Mouse (Mus musculus) limb, embryonic 11.5 days (tissue): Measurements from ENCODE around the gene Sec24c. TPM values are rescaled to one million over a fixed set of nuclear protein-coding genes. Genes with fewer than 3 reads are reported as not detected.

Experiments used
- ATAC-seq: fragments of 200-750 bp; cut with Nextera tagmentation; 2 replicates; pipeline ENCODE4 v1.8.0; 2017; ENCODE audit warnings: low read depth; ENCODE audit not compliant: insufficient number of reproducible peaks, low FRiP score, low TSS enrichment
- DNase-seq: peaks from one replicate; pipeline ENCODE4 v3.0.0-alpha.2; 2015; ENCODE audit warnings: low spot score
- H3K27ac ChIP-seq: fragments of 300-500 bp; sonication (generic); replicated peaks from 2 replicates; pipeline ENCODE4 v1.5.1; 2014; ENCODE audit warnings: low read depth, mild to moderate bottlenecking, low read length
- H3K27me3 ChIP-seq: fragments of 300-500 bp; sonication (generic); 2 replicates; pipeline ENCODE4 v1.6.1; 2014; ENCODE audit warnings: mild to moderate bottlenecking, low read length, mixed read lengths; ENCODE audit not compliant: control insufficient read depth, insufficient read depth
- H3K36me3 ChIP-seq: fragments of 300-500 bp; sonication (generic); 2 replicates; pipeline ENCODE4 v1.6.1; 2014; ENCODE audit warnings: mild to moderate bottlenecking, low read length, moderate library complexity, mixed read lengths; ENCODE audit not compliant: control insufficient read depth, insufficient read depth
- H3K4me1 ChIP-seq: fragments of 300-500 bp; sonication (generic); 2 replicates; pipeline ENCODE4 v1.6.1; 2014; ENCODE audit warnings: low read length, mixed read lengths; ENCODE audit not compliant: control insufficient read depth, insufficient read depth
- H3K4me2 ChIP-seq: fragments of 300-500 bp; sonication (generic); 2 replicates; pipeline ENCODE4 v1.6.1; 2014; ENCODE audit warnings: low read depth, mild to moderate bottlenecking, moderate library complexity; ENCODE audit not compliant: severe bottlenecking
- H3K4me3 ChIP-seq: fragments of 300-500 bp; sonication (generic); 2 replicates; pipeline ENCODE4 v1.5.1; 2014; ENCODE audit warnings: low read depth, low read length
- H3K9ac ChIP-seq: fragments of 300-500 bp; sonication (generic); 2 replicates; pipeline ENCODE4 v1.6.1; 2014; ENCODE audit warnings: mild to moderate bottlenecking, low read length
- H3K9me3 ChIP-seq: fragments of 300-500 bp; sonication (generic); 2 replicates; pipeline ENCODE4 v1.6.1; 2016; ENCODE audit warnings: low read length; ENCODE audit not compliant: control insufficient read depth
- WGBS: fragments of 180-500 bp; shearing (Covaris S2); extraction: QIAGEN DNeasy Blood & Tissue Kit; methylation state at CpG from one replicate; pipeline ENCODE4 v1.1.7; 2014; 5-methylcytosine and 5-hydroxymethylcytosine counted together
- polyA plus RNA-seq: library from polyadenylated mRNA; unstranded; fragments of >200 nt; fragmentation: Nextera tagmentation; extraction: Ambion mirVana; gene quantifications from 2 replicates; pipeline ENCODE4 v1.2.1, GENCODE M21; 2014

Sec24c gene
- polyA plus RNA-seq, 1 experiment from 2014 or later = 81.7 TPM

DNA sequence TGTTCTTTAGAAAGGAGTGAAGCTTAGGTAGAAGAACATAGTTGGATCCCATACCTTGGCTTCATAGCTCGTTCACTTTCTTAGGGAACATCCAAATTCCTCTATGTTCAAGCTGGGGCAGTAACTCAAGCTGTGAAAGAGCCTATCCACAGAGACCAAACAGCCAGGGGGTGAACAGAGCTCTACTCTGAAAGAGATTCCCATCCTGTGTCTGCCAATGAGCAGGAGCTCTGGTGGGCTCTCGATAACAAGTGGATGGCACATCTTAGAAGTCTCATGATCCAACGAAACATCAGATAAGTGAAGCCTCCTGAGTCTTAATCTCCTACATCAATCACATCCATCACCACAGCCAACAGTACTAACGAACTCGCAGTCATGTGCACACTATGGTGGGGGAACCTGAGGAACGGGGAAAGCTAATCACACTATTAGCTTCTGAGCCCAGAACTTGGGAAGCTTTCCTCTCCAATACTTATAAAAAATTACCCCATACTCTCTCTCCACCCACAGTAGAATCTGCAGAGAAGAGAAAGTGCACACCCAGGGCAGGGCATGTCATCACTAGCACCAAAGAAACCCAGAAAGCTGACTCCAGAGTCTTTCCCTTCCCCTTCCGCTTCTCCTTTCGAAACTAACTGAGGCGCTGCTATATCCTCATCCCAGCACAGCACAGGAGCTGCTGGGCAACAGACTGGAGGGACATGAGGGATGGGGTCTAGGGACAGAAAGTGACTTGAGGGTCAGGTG is 56.9 kb downstream of the Sec24c start:
- Histone ChIP-seq H3K4me2 (no peak overlapping the region), H3K4me1 (peaks cover 11% of the 10 kb centered on the region; the same call in 1 of the 2 replicates), H3K9me3 (no peaks in the 10 kb centered on the region), H3K36me3 (peaks cover 28% of the 10 kb centered on the region), H3K27ac (no peak overlapping the region), H3K4me3 (no peak overlapping the region), H3K9ac (no peak overlapping the region), H3K27me3 (no peaks in the 10 kb centered on the region)
- 85% methylated on average over 9 of the region's 9 CpGs for WGBS
- ATAC-seq = no peak
- no peak for DNase-seq

DNA sequence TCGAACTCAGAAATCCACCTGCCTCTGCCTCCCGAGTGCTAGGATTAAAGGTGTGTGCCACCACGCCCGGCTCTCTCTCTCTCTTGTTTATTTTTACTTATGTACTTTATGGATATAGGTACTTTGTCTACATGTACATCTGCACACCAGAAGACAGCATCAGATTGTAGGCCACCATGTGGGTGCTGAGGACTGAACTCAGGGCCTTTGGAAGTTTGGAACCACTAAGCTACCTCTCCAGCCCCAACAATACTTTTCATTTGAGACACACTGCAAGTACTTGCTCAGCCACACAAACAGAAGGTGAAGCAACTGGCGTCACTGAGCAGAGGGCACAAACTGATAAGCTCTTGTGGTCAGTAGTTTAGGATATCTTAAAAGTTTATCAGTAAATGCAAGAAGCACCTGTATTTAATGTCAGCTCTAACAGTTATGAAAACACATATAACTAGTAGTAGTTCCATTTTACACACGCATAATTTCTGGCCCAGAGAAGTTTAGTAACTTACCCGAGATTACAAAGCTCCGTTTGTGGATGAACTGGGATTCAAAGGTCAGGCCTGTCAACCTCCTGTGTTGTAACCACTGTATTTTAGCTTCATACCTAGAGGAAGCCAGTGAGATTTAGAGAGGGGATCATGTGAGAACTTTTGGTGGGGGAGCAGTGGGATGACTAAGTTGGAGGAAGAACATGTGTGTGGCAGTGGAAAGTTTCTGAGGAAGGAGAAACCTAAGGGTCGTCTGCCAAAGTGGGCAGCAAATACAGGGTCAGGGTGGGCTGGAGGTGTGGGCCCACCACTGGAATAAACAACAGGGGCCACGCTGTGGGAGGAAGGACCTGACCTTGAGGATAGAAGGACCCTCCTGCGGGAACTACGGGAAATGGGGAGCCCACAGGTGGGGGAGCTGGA is 59.2 kb downstream of the Sec24c start:
- H3K4me2 ChIP-seq = peak overlapping the region; percentile 88
- 50% methylated on average over 12 of the region's 12 CpGs for WGBS
- ATAC-seq = no peak

DNA sequence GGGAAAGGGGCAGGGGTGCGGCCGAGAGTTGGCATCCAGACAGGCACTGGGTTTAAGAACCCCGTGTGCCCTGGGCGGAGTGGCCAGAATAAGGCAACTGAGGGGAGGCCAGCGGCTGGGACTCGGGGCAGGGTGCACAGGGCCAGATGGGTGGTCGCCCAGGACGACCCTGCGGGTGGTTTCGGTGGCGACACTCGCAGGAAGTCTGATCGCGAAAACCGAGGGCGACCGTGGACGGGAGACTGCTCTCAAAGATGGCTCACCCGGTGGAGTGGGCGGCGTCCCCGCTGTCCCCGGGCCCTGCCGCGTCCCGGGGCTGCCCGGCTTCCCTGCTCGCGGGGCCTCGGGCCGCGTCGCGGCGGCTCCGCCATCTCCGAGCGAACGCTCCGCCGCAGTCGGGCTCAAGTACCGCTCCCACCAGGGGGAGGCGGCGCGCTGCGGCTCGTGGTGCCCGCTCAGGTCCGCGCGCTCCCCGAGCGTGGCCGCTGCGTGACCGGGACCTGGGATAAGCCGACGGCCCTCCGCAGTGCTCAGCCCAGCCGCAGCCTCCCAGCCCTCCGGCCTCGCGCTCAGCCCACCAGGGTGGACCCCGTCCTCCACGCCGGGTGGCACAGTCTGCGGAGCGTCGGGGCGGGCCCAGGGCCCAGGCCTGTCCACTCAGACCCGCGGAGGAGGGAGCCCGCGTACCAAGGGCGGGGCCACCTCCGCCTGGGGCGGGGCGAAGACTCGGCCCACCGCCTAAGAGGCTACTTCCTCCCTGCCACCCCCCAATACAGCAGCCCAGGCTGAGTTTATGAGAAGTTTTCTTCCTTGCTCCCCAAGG is 60.1 kb downstream of the Sec24c start, which contains the start of gene Ndst2:
Ndst2 (minus strand) TSS at position 611 of the 823 bp plus-strand sequence.
- Histone ChIP-seq H3K27ac (peak within 1 kb of the TSS; percentile 84), H3K4me2 (peak within 1 kb of the TSS; percentile 88), H3K9ac (peak within 1 kb of the TSS; percentile 89), H3K27me3 (no peaks in the 10 kb centered on the region), H3K36me3 (peaks cover 21% of the 10 kb centered on the region; the same call in 1 of the 2 replicates), H3K4me3 (peak within 1 kb of the TSS; percentile 90), H3K9me3 (no peaks in the 10 kb centered on the region), H3K4me1 (peaks cover 11% of the 10 kb centered on the region; the same call in 1 of the 2 replicates)
- ATAC-seq (peak; percentile 97), DNase-seq (peak; percentile 92)
- WGBS = under 1% methylated on average over 70 of the region's 81 CpGs

More for the DNA sequence above, 59.2 kb downstream of the Sec24c start:
- H3K36me3 ChIP-seq = peaks cover 23% of the 10 kb centered on the region; the same call in 1 of the 2 replicates
- no peak overlapping the region for H3K27ac ChIP-seq
- no peak for DNase-seq
- peaks cover 11% of the 10 kb centered on the region; the same call in 1 of the 2 replicates for H3K4me1 ChIP-seq
- peak overlapping the region; percentile 90 for H3K4me3 ChIP-seq
- no peaks in the 10 kb centered on the region for H3K27me3 ChIP-seq
- H3K9ac ChIP-seq = peak overlapping the region; percentile 89
- H3K9me3 ChIP-seq = no peaks in the 10 kb centered on the region

DNA sequence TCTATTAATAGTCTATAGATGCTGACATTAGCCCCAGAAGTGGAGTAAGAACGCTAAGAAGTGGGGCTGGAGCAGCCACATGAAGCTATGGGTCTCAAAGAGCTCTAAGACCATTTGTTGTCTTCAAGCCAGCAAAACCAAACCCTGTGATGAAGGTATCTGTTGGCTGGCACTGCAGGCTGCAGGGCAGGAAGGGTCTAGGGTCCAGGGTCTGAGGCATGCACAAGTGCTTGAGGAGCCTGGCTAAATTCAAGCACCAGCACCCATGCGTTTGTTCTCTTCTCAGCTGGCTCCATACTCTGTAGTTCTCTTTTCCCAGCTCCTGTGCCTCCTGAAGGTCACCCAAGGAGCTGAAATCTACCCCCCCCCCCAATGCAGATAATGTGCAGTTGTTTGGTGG is 60.9 kb downstream of the Sec24c start:
- WGBS = 67% methylated on average over 2 of the region's 2 CpGs
- Histone ChIP-seq H3K9ac (no peak overlapping the region), H3K27me3 (no peaks in the 10 kb centered on the region), H3K4me1 (peaks cover 11% of the 10 kb centered on the region; the same call in 1 of the 2 replicates), H3K36me3 (peaks cover 18% of the 10 kb centered on the region; the same call in 1 of the 2 replicates), H3K9me3 (no peaks in the 10 kb centered on the region), H3K27ac (no peak overlapping the region; the same call in 1 of the 2 replicates), H3K4me2 (no peak overlapping the region), H3K4me3 (no peak overlapping the region)
- DNase-seq (no peak), ATAC-seq (no peak)

DNA sequence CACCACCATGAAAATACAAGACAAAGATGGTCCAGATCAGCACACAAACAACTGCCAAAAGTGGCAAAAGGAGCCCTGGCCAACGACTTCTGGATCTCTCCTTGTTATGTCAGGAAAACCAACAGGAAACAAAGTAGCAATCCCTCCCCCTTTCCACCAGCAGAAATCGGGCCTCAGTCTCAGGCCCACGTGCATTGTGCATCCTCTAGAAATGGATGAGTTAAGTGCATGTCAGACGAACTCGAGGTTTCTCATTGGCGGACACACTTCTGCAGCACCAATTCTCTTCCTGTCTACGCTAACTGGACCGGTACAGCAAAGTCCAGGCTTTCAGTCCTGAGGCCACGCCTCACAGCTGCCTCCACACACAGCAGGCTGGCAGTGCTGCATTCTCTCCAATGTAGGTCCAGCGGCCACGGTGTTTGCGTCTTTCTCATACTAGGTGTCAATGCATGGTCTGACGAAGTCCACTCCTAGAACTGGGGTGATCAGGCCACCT is 61.8 kb downstream of the Sec24c start:
- Histone ChIP-seq H3K27ac (no peak overlapping the region), H3K27me3 (no peaks in the 10 kb centered on the region), H3K36me3 (peaks cover 18% of the 10 kb centered on the region; the same call in 1 of the 2 replicates), H3K9ac (no peak overlapping the region), H3K4me3 (no peak overlapping the region), H3K4me1 (peaks cover 11% of the 10 kb centered on the region; the same call in 1 of the 2 replicates), H3K9me3 (no peaks in the 10 kb centered on the region), H3K4me2 (no peak overlapping the region)
- 87% methylated on average over 13 of the region's 13 CpGs for WGBS
- ATAC-seq = no peak
- no peak for DNase-seq

DNA sequence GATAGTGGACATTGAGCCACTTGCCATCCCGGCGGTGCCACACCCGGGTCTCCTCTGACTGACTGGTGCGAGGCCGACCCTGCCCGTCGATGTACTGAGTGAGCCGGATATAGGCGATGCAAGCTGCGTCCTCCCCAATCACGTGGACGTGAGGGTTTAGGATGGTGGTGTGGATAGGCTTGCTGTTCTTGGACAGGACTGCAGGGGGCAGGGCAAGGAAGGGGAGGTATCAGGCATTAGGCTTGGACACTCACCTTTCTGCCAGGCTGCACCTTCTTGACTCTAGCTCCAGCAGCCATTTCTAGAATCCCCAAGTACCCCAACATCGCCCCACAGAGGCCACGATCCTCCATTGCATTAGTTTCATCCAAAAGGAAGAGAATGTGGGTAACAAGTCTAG is 63.2 kb downstream of the Sec24c start:
- H3K27ac ChIP-seq = no peak overlapping the region
- H3K9ac ChIP-seq = no peak overlapping the region; the same call in 1 of the 2 replicates
- H3K9me3 ChIP-seq = no peaks in the 10 kb centered on the region
- ATAC-seq (no peak), DNase-seq (peak; percentile 65)
- 47% methylated on average over 14 of the region's 14 CpGs for WGBS
- peaks cover 9% of the 10 kb centered on the region; the same call in 1 of the 2 replicates for H3K4me1 ChIP-seq
- H3K4me2 ChIP-seq = no peak overlapping the region
- no peaks in the 10 kb centered on the region for H3K27me3 ChIP-seq
- peaks cover 15% of the 10 kb centered on the region; the same call in 1 of the 2 replicates for H3K36me3 ChIP-seq
- H3K4me3 ChIP-seq = no peak overlapping the region

DNA sequence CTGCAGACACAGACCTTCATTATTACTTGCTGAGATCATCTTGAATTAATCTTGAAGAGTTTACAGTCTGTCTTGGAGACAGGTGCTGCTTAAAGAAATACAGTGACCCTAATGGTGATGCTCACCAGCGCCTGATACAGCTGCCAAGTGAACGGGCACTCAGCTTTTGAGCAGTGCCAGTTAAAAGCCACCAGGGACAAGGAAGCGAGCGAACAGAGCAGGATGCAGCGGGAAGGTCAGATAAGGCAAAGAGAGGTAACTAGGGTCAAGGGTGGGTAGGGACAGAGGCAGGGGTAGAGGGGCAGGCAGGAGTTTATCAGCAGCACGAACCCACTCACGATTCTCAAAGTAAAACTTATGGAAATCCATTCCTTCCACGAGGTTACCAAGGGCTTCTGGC is 64.4 kb downstream of the Sec24c start:
- Histone ChIP-seq H3K4me1 (0 out of 2 replicates have a peak, but pooled peaks cover 3% of the 10 kb centered on the region), H3K9me3 (no peaks in the 10 kb centered on the region), H3K4me2 (no peak overlapping the region), H3K9ac (no peak overlapping the region), H3K27ac (no peak overlapping the region), H3K36me3 (peaks cover 14% of the 10 kb centered on the region), H3K27me3 (no peaks in the 10 kb centered on the region), H3K4me3 (no peak overlapping the region)
- DNase-seq (no peak), ATAC-seq (no peak)
- 86% methylated on average over 8 of the region's 8 CpGs for WGBS
